Mouse (Mus musculus) stomach, postnatal 0 days (tissue): ENCODE measurements around the gene Slc12a4. TPM values are rescaled to one million over a fixed set of nuclear protein-coding genes. Genes with fewer than 3 reads are reported as not detected.

Source experiments
- ATAC-seq: fragments of 200-750 bp; cut with Nextera tagmentation; 2 replicates; pipeline ENCODE4 v1.8.0; 2017; ENCODE audit not compliant: low FRiP score, low TSS enrichment
- DNase-seq: peaks from one replicate; pipeline ENCODE4 v3.0.0-alpha.2; 2016; ENCODE audit warnings: low spot score
- H3K27ac ChIP-seq: fragments of 300-500 bp; sonication (generic); replicated peaks from 2 replicates; pipeline ENCODE4 v1.5.1; 2014; ENCODE audit warnings: mild to moderate bottlenecking, control low read depth
- H3K27me3 ChIP-seq: fragments of 300-500 bp; sonication (generic); 2 replicates; pipeline ENCODE4 v1.6.1; 2014; ENCODE audit warnings: low read length; ENCODE audit not compliant: control insufficient read depth, insufficient read depth
- H3K36me3 ChIP-seq: fragments of 300-500 bp; sonication (generic); 2 replicates; pipeline ENCODE4 v1.6.1; 2014; ENCODE audit warnings: low read length, mixed read lengths; ENCODE audit not compliant: control insufficient read depth, insufficient read depth
- H3K4me1 ChIP-seq: fragments of 300-500 bp; sonication (generic); replicated peaks from 2 replicates; pipeline ENCODE4 v1.6.1; 2014; ENCODE audit warnings: antibody characterized with exemption; ENCODE audit not compliant: control insufficient read depth, insufficient read depth
- H3K4me2 ChIP-seq: fragments of 300-500 bp; sonication (generic); replicated peaks from 2 replicates; pipeline ENCODE4 v1.6.1; 2014; ENCODE audit warnings: low read depth, mild to moderate bottlenecking, control low read depth, moderate library complexity
- H3K4me3 ChIP-seq: fragments of 300-500 bp; sonication (generic); 2 replicates; pipeline ENCODE4 v1.5.1; 2014; ENCODE audit warnings: low read depth, low read length, control low read depth
- H3K9ac ChIP-seq: fragments of 300-500 bp; sonication (generic); 2 replicates; pipeline ENCODE4 v1.6.1; 2014; ENCODE audit warnings: mild to moderate bottlenecking, low read length, control low read depth, mixed read lengths
- H3K9me3 ChIP-seq: fragments of 300-500 bp; sonication (generic); 2 replicates; pipeline ENCODE4 v1.6.1; 2016; ENCODE audit warnings: low read length; ENCODE audit not compliant: control insufficient read depth
- CTCF ChIP-seq: IDR thresholded peaks from 2 replicates; pipeline ENCODE4 v1.5.1; 2016; ENCODE audit warnings: antibody characterized with exemption, low read depth, mild to moderate bottlenecking, moderate library complexity
- EP300 ChIP-seq: optimal IDR thresholded peaks from 2 replicates; pipeline ENCODE3; 2016; ENCODE audit warnings: antibody characterized with exemption
- WGBS: fragments of 180-500 bp; shearing (Covaris S2); extraction: QIAGEN DNeasy Blood & Tissue Kit; methylation state at CpG from one replicate; pipeline ENCODE4 v1.1.7; 2014; 5-methylcytosine and 5-hydroxymethylcytosine counted together
- polyA plus RNA-seq: library from polyadenylated mRNA; unstranded; fragments of >200 nt; fragmentation: Nextera tagmentation; extraction: Ambion mirVana; gene quantifications from 2 replicates; pipeline ENCODE4 v1.2.1, GENCODE M21; 2015

Slc12a4 gene
- polyA plus RNA-seq, 1 experiment from 2014 or later, result 12.8 TPM

DNA sequence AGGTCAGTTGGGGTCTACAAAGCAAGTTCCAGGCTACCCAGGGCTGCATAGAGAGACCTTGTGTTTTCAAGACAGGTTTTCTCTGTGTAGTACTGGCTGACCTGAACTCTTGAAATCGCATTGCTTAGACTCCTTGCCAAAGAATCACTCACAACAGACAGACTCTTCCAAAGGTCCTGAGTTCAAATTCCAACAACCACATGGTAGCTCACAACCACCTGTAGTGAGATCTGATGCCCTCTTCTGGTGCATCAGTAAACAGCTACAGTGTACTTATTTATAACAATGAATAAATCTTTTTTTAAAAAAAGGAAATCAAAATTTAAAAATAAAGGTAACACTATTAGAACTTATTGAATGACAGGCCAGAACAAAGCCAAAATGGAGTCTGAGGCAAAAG lies 15.2 kb upstream of the Slc12a4 start:
- no peak for TF ChIP-seq EP300
- TF ChIP-seq CTCF, result peak; percentile 24; the same call in 1 of the 2 replicates
- H3K4me3 ChIP-seq, result no peak overlapping the region
- H3K36me3 ChIP-seq, result no peaks in the 10 kb centered on the region
- H3K4me1 ChIP-seq, result no peaks in the 10 kb centered on the region
- H3K9ac ChIP-seq, result no peak overlapping the region
- no peaks in the 10 kb centered on the region for H3K27me3 ChIP-seq
- no peak overlapping the region for H3K4me2 ChIP-seq
- no peak for DNase-seq
- ATAC-seq, result no peak
- 86% methylated on average over 1 of the region's 1 CpGs for WGBS
- H3K27ac ChIP-seq, result no peak overlapping the region
- H3K9me3 ChIP-seq, result no peaks in the 10 kb centered on the region

DNA sequence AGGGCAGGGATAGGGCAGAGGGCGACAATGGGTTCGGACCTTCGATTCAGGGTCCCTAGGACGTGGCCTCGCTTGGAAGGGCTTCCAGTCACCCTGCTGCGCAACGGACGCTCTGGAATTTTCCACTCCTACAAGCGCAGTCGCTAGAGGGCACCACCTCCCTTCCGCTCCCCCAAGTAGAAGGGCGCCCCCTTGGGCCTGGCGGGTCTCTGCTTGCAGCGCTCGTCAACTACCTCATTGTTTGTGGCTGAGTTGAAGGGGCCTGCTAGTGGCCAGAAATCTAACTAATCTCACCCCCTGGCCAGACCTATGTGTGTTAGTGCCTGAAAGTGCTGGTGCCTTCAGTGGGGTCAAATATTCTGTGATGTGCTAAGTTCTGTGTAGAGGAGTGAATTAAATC lies 13.4 kb upstream of the Slc12a4 start, which contains the start of gene Dpep3:
Gene Dpep3, minus strand, starts transcription at position 105 of the 400 bp plus-strand sequence.
- Histone ChIP-seq H3K4me1 (no peaks in the 10 kb centered on the region), H3K9ac (no peak within 1 kb of the TSS), H3K27ac (no peak within 1 kb of the TSS), H3K4me2 (no peak within 1 kb of the TSS), H3K4me3 (no peak within 1 kb of the TSS), H3K27me3 (no peaks in the 10 kb centered on the region), H3K9me3 (no peaks in the 10 kb centered on the region), H3K36me3 (no peaks in the 10 kb centered on the region)
- ATAC-seq (no peak), DNase-seq (no peak)
- 0 out of 2 replicates have a peak, but pooled peaks have one; percentile 15 for TF ChIP-seq CTCF
- TF ChIP-seq EP300, result no peak
- WGBS, result 90% methylated on average over 15 of the region's 15 CpGs

DNA sequence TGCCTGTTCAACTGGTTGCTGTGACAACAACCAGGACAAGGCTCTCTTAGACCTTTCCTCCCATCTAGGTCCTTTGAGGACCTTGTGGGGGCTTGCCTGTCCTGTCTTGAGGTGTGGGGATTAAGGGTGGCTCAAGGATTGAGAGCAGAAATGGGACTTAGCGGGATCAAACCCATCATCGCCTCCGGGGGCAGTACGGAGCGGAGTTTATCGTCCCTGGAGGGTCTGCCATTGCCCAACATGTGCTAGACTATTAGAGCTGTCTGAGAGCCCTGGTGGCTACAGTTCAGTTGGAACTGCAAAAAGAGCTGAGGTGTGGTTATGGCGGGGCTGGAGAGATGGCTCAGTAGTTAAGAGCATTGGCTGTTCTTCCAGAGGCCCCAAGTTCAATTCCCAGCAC lies 9.5 kb upstream of the Slc12a4 start:
- 66% methylated on average over 7 of the region's 7 CpGs for WGBS
- no peak for DNase-seq
- Histone ChIP-seq H3K9ac (no peak overlapping the region), H3K4me2 (no peak overlapping the region), H3K4me3 (no peak overlapping the region), H3K9me3 (no peaks in the 10 kb centered on the region), H3K27ac (no peak overlapping the region), H3K4me1 (no peaks in the 10 kb centered on the region), H3K27me3 (no peaks in the 10 kb centered on the region), H3K36me3 (no peaks in the 10 kb centered on the region)
- TF ChIP-seq CTCF, result no peak
- no peak for TF ChIP-seq EP300
- no peak for ATAC-seq

DNA sequence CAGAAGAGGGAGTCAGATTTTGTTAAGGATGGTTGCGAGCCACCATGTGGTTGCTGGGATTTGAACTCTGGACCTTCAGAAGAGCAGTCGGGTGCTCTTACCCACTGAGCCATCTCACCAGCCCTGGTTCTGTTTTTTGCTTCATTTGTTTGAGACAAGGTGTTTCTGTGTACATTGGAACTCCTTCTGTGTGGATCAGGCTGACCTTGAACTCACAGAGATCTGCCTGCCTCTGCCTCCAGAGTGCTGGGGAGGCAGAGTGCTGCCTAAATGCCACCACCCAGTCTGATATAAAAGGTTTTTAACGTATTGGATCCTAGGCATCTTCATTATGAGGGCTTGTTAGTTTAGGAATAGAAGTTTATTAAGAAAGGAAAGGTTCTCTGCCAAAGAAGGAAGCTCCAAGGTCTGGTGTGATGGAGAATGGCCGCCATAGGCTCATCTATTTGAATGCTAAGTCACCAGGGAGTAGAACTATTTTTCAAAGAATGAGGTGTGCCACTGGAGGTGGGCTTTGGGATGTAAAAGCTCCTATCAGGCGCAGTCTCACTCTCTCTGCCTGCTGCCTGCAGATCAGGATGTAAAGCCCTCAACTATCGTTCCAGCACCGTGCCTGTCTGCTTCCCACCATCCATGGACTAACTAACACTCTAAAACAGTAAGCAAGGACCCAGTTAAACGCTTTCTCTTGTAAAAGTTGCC lies 5.3 kb upstream of the Slc12a4 start:
- WGBS, result 79% methylated on average over 8 of the region's 8 CpGs
- TF ChIP-seq EP300, result no peak
- TF ChIP-seq CTCF, result no peak

DNA sequence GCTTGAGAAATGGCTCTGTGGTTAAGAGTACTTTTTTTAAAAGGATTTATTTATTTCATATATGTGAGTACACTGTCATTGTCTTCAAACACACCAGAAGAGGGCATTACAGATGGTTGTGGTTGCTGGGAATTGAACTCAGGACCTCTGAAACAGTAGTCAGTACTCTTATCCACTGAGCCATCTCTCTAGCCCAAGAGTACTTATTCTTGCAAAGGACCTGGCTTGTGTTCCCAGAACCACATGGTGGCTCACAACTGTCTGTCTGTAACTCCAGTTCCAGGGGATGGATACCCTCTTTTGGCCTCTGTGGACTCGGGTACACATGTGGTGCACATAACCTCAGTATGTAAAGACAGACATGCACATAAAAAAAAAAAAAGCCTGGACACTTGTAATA lies 3.5 kb upstream of the Slc12a4 start:
- H3K27me3 ChIP-seq, result no peaks in the 10 kb centered on the region
- H3K9me3 ChIP-seq, result no peaks in the 10 kb centered on the region
- no peak for DNase-seq
- H3K27ac ChIP-seq, result no peak overlapping the region
- H3K4me2 ChIP-seq, result no peak overlapping the region
- no peaks in the 10 kb centered on the region for H3K36me3 ChIP-seq
- no peak overlapping the region for H3K9ac ChIP-seq
- TF ChIP-seq CTCF (no peak), EP300 (no peak)
- WGBS, result 69% methylated on average over 1 of the region's 1 CpGs
- no peaks in the 10 kb centered on the region; the same call in 1 of the 2 replicates for H3K4me1 ChIP-seq
- H3K4me3 ChIP-seq, result no peak overlapping the region
- ATAC-seq, result no peak

More for the DNA sequence above, 5.3 kb upstream of the Slc12a4 start:
- Histone ChIP-seq H3K4me3 (no peak overlapping the region), H3K4me2 (no peak overlapping the region), H3K4me1 (no peaks in the 10 kb centered on the region), H3K36me3 (no peaks in the 10 kb centered on the region), H3K27me3 (no peaks in the 10 kb centered on the region), H3K9ac (no peak overlapping the region), H3K27ac (no peak overlapping the region), H3K9me3 (no peaks in the 10 kb centered on the region)
- ATAC-seq, result no peak
- DNase-seq, result no peak

DNA sequence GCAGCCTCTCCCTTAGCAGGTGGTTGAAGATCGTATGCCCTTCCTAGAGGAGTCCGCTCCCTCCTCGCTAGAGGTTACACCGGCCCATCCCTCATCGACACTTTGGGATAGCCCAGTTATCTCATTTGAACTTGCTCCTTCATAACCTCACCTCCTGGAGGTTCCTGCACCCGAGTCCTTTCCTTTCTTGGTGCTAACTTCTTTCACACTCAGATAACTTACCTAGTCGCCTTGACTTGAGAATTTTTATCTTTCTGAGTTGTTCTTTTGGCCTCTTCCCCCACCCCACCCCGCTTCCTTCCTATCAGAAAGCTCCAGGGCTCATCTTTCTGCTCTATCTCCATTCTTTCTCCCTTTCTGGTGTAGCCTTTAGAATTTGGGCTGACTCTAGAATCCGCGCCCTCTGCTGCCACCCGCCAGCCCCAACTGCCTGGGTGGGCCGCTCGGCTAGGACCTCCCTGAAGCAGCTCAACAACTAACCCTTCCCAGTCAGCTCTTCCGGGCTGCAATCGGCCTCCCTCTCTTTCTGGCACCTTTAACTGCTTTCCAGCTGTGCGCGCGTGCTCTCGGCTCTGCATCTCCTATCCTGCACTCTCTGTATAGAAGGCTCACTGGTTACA lies 905 bp upstream of the Slc12a4 start:
- Histone ChIP-seq H3K4me2 (peak overlapping the region; percentile 68), H3K4me1 (peaks cover 2% of the 10 kb centered on the region; the same call in 1 of the 2 replicates), H3K27me3 (no peaks in the 10 kb centered on the region), H3K4me3 (peak overlapping the region; percentile 67), H3K9ac (peak overlapping the region; percentile 8; the same call in 1 of the 2 replicates), H3K36me3 (no peaks in the 10 kb centered on the region), H3K9me3 (no peaks in the 10 kb centered on the region), H3K27ac (peak overlapping the region; percentile 81)
- DNase-seq (peak; percentile 38), ATAC-seq (peak; percentile 36; the same call in 1 of the 2 replicates)
- TF ChIP-seq EP300 (no peak), CTCF (peak; percentile 22; the same call in 1 of the 2 replicates)
- WGBS, result 12% methylated on average over 19 of the region's 19 CpGs
